19 mouse cellular contexts compared by ENCODE assay signal in genomic region chr9:6406535-6406934, GRCm38 (mm10).
"Had no signal": no experiment of that assay in that cellular context is flagged by ENCODE, and none has a peak within 500 bp of the region (broad histone marks: within the 10 kb centered on the region; RNA-seq: fewer than 3 reads in every experiment).

No protein-coding gene starts in this region.

- H3K27ac ChIP-seq: liver, embryonic 14.5 days; lung, embryonic 15.5 days; midbrain, embryonic 10.5 days; midbrain, embryonic 13.5 days; neural tube, embryonic 12.5 days; neural tube, embryonic 15.5 days; stomach, postnatal 0 days had no signal

- H3K36me3 ChIP-seq: lung, embryonic 15.5 days; midbrain, embryonic 10.5 days; midbrain, embryonic 13.5 days; neural tube, embryonic 12.5 days; neural tube, embryonic 15.5 days had no signal

- H3K4me3 ChIP-seq: lung, embryonic 15.5 days; megakaryocyte, embryonic 14.5 days; midbrain, embryonic 10.5 days; midbrain, embryonic 13.5 days; neural tube, embryonic 12.5 days; neural tube, embryonic 15.5 days had no signal

- H3K9ac ChIP-seq: liver, embryonic 14.5 days; lung, embryonic 15.5 days; midbrain, embryonic 13.5 days; neural tube, embryonic 12.5 days; neural tube, embryonic 15.5 days had no signal

- H3K27me3 ChIP-seq: lung, embryonic 15.5 days; megakaryocyte, embryonic 14.5 days; midbrain, embryonic 13.5 days; neural tube, embryonic 12.5 days; neural tube, embryonic 15.5 days had no signal

- DNase-seq: kidney, adult 11 months; kidney, postnatal 25 days; lung, adult 18-20 months; lung, postnatal 10 days; lung, postnatal 36 days; right cerebral cortex, adult 18-20 months; right cerebral cortex, postnatal 14 days; right cerebral cortex, postnatal 4 days; thymus, adult 2 months had no signal

- ATAC-seq: hindbrain, embryonic 16.5 days; midbrain, embryonic 13.5 days had no signal

- H3K9me3 ChIP-seq: lung, embryonic 15.5 days; megakaryocyte, embryonic 14.5 days; midbrain, embryonic 10.5 days; midbrain, embryonic 13.5 days; neural tube, embryonic 12.5 days; neural tube, embryonic 15.5 days had no signal

- H3K4me1 ChIP-seq: lung, embryonic 15.5 days; megakaryocyte, embryonic 14.5 days; midbrain, embryonic 10.5 days; neural tube, embryonic 12.5 days; neural tube, embryonic 15.5 days had no signal

- H3K4me2 ChIP-seq: liver, embryonic 11.5 days; lung, embryonic 15.5 days; midbrain, embryonic 13.5 days; neural tube, embryonic 12.5 days; neural tube, embryonic 15.5 days had no signal
